Mouse (Mus musculus) Patski (cell line): ENCODE results near the gene Gm8332. TPM values are rescaled to one million over a fixed set of nuclear protein-coding genes. Genes with fewer than 3 reads are reported as not detected.

Experiments
- ATAC-seq: fragments of 100-300 bp; one replicate; pipeline ENCODE4 v1.8.0; 2021
- CTCF ChIA-PET: fragments of 350-600 bp; sonication (Branson Sonifier 250); formaldehyde crosslinking; loops from one replicate; lab custom pipeline; 2022; ENCODE audit warnings: inconsistent platforms; lab: Charles Lee
- POLR2A ChIA-PET: fragments of 350-600 bp; sonication (Branson Sonifier 250); formaldehyde crosslinking; loops from one replicate; lab custom pipeline; 2022; ENCODE audit warnings: antibody characterized with exemption, inconsistent platforms; lab: Charles Lee
- DNase-seq: peaks from one replicate; pipeline ENCODE4 v3.0.0-alpha.2; 2011; ENCODE audit warnings: low read depth, low spot score
- H3K27me3 ChIP-seq: fragments of 371-371 bp; one replicate; pipeline ENCODE4 v1.5.1; 2021
- CTCF ChIP-seq: fragments of 100-300 bp; IDR thresholded peaks from one replicate; pipeline ENCODE4 v1.5.1; 2021
- in situ Hi-C: fragments of 300-500 bp; cut with MboI; formaldehyde crosslinking; loops from 3 replicates; pipeline ENCODE4 v1.11.1; 2018; ENCODE audit warnings: low pct_unique_long_range_greater_than_20kb, mixed read lengths
- polyA plus RNA-seq: library from polyadenylated mRNA; unstranded; gene quantifications from one replicate; pipeline ENCODE4 v1.2.3, GENCODE M21; 2021

Gm8332 gene
- polyA plus RNA-seq, 1 experiment from 2014 or later: 14.2 TPM

DNA sequence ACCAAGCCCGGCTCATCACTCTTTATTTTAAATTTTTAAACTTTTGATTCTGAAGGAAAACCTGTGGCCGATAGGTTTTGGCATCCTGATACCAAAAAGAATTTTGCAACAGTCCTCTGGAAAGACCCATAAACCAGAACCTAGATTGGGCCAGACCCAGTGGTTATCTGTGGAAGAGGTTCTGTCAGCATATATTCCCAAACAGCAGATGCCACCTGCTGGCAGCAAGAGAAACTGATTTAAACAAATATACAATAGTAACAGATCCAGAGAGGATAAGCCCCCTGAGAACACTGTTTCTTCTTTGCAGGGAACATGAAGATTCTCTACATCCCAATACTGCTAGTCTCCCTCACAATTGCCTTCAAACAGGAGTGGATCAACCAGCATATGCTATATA is 47.0 kb downstream of the Gm8332 start:
- ChIA-PET CTCF (no interaction called here), POLR2A (no interaction called here)
- TF ChIP-seq CTCF: peak; percentile 32
- in situ Hi-C loops: no loop called here
- DNase-seq: no peak
- no peak for ATAC-seq
- no peaks in the 10 kb centered on the region for H3K27me3 ChIP-seq

Other genes with a start within 250 kb of the Gm8332 start
- gene Gm2075, start 238.3 kb downstream of the Gm8332 start, polyA plus RNA-seq: not detected
- gene Gm6803, start 231.3 kb downstream of the Gm8332 start, polyA plus RNA-seq: not detected
- gene Gm2056, start 223.1 kb downstream of the Gm8332 start, polyA plus RNA-seq: not detected
- not detected for gene Gm16368, start 166.4 kb downstream of the Gm8332 start, polyA plus RNA-seq
- not detected for gene Gm10436, start 68.0 kb downstream of the Gm8332 start, polyA plus RNA-seq
- 0.63 TPM for gene Gm5662, start 24.4 kb upstream of the Gm8332 start, polyA plus RNA-seq
- 0.14 TPM for gene Gm5039, start 73.9 kb upstream of the Gm8332 start, polyA plus RNA-seq
- gene Adck1, start 110.5 kb upstream of the Gm8332 start, polyA plus RNA-seq: 23.1 TPM